Mouse (Mus musculus) urinary bladder, postnatal 36 days (tissue): Measurements from ENCODE around the gene Dhx16.
"Not testable (repeated sequence)": the region's sequence is repeated elsewhere in the genome, so short reads cannot be mapped to it uniquely, and the experiment has no call there.

Source experiments
- DNase-seq, 2 experiments: peaks; one replicate each; pipeline ENCODE4 v3.0.0; 2022; ENCODE audit warnings: low spot score in 2 of 2, mixed read lengths in 1 of 2

The Dhx16 gene

GRCm38 (mm10) chr17:35920384-35920783 is 40.8 kb downstream of the Dhx16 start:
- no peak for DNase-seq

GRCm38 (mm10) chr17:35920862-35921562 is 41.4 kb downstream of the Dhx16 start:
- DNase-seq, result no peak

DNA sequence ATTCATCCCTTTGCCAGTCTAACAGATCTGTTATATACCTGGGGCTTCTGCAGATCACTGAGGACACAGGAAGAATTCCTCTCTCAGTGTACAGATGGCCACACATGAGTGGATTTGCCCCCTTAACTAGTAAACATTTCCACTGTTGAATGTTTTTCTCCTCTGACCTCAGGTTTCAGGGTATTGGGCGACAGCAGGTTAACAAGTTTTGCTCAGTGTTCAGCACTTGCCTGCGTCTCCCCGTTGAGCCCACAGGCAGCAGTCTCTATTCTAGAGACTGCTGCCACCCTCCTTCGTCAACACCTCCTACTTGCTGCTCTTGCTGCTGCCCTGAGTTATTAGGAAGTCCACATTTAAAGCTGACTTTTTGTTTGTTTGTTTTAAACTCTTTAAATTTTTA is 42.1 kb downstream of the Dhx16 start:
- DNase-seq, result no peak

DNA sequence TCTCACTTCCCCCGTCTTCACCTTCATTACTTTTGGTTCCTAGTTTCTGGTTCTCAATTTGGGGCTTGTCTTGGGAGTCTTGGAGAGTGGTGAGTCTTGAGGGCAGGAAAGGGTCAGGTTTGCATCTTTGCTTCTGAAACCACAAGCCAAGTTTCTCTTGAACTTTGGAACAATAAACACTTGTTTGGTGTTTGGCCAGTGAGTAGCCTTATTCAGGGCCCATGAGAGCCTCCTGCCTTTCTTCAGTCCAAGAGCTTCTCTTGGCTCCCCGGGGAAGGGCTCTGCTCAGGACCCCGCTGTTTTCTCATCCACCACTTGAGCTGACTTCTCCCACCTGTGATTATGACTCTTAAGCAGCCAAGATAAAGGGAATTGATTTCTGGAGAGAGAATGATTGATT is 42.9 kb downstream of the Dhx16 start:
- DNase-seq, result no peak

DNA sequence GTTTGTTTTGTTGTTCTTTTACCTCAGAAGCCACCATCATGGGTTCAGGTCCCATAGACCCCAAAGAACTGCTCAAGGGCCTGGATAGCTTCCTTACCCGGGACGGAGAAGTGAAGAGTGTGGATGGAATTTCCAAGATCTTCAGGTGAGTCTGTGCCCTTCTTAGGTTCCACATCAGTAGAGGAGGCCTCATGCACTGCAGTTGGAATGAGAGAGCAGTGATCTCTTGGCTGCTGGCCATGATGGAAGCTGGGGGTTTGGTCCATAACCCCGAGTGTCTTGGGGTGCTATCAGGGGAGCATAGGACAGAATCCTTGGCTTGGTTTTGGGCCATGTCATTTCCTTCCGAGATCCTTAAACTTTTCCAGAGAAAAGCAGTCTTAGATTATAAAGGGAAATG is 43.7 kb downstream of the Dhx16 start:
- DNase-seq, result no peak

- no peak for DNase-seq
Observed at GRCm38 (mm10) chr17:35927471-35927870, 47.9 kb downstream of the Dhx16 start.

GRCm38 (mm10) chr17:35929534-35929933 is 49.9 kb downstream of the Dhx16 start:
- DNase-seq, result no peak

GRCm38 (mm10) chr17:35930627-35931026 is 51.0 kb downstream of the Dhx16 start:
- DNase-seq, result no peak

GRCm38 (mm10) chr17:35932608-35933007 is 53.0 kb downstream of the Dhx16 start:
- no peak for DNase-seq

GRCm38 (mm10) chr17:35935763-35936162 is 56.1 kb downstream of the Dhx16 start:
- not testable (repeated sequence) for DNase-seq

DNA sequence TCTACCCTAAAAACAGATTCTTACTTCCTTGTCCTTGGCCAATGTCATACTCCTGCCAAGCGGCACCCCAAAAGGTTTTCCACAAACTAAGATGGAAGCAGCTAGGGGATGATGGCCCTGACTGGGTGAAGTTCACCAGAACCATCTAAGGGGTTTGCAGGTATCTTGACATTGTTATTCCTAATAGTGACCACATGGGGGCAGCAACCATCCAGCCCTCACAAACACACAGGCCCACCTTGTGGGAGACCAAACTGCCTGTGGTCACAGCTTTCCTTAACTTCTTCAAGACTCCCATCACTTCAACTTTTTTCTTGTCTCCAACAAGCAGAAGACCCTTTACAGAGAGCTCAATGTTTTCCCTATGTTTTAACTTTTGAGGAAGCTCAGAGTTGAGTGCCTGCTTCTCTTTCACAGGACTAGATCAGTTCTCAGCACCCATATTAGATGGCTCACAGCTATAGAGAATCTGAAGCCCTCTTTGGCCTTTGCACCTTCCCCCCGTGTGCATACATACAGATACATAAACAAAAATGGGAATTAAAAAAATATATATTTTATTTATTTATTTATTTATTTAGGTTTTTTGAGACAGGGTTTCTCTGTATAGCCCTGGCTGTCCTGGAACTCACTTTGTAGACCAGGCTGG is 58.2 kb downstream of the Dhx16 start:
- DNase-seq, result peak in 1 of 2 experiments; percentile 15

- DNase-seq, result no peak
Observed at GRCm38 (mm10) chr17:35939108-35939507, 59.5 kb downstream of the Dhx16 start.

DNA sequence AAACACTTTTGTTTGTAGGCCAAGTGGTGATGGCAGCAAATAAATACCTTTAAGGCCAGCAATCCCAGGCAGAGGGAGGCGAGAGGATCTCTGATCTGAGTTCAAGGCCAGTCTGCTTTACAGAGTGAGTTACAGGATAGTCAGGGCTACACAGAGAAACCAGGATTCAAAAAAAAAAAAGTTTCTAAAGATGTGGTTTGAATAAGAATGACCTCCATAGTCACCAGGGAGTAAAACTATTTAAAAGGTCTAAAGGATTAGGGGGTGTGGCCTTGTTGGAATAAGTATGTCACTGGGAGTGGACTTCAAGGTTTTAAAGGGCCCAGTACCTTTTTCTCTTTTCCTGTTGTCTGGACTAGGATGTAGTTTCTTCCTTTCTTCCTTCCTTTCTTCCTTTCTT is 60.3 kb downstream of the Dhx16 start:
- no peak for DNase-seq
